Mouse (Mus musculus) limb, embryonic 14.5 days (tissue): ENCODE measurements at regions not wholly inside any gene's neighbourhood (a gene's known extent, or its start where the extent isn't known, plus 50 kb on each side); places are given as distances from the start of the nearest gene placed in this dataset.
A peak's percentile ranks its signal among the peaks of the same experiment; 100 is the strongest.

Experiments used
- ATAC-seq: fragments of 200-750 bp; cut with Nextera tagmentation; 2 replicates; pipeline ENCODE4 v1.8.0; 2017; ENCODE audit warnings: low read depth, moderate number of reproducible peaks, moderate TSS enrichment; ENCODE audit not compliant: low FRiP score
- DNase-seq: peaks from one replicate; pipeline ENCODE4 v3.0.0-alpha.2; 2015; ENCODE audit warnings: low spot score
- H3K27ac ChIP-seq: fragments of 300-500 bp; sonication (generic); replicated peaks from 2 replicates; pipeline ENCODE4 v1.5.1; 2014; ENCODE audit warnings: low read depth, mild to moderate bottlenecking, low read length, moderate library complexity, mixed read lengths
- H3K27me3 ChIP-seq: fragments of 300-500 bp; sonication (generic); 2 replicates; pipeline ENCODE4 v1.6.1; 2014; ENCODE audit warnings: low read length, mixed read lengths; ENCODE audit not compliant: control insufficient read depth, insufficient read depth
- H3K36me3 ChIP-seq: fragments of 300-500 bp; sonication (generic); 2 replicates; pipeline ENCODE4 v1.6.1; 2014; ENCODE audit warnings: mild to moderate bottlenecking, low read length, moderate library complexity, mixed read lengths; ENCODE audit not compliant: control insufficient read depth, insufficient read depth
- H3K4me1 ChIP-seq: fragments of 300-500 bp; sonication (generic); 2 replicates; pipeline ENCODE4 v1.6.1; 2014; ENCODE audit warnings: antibody characterized with exemption, low read length, mixed read lengths; ENCODE audit not compliant: control insufficient read depth, insufficient read depth
- H3K4me2 ChIP-seq: fragments of 300-500 bp; sonication (generic); replicated peaks from 2 replicates; pipeline ENCODE4 v1.6.1; 2014; ENCODE audit warnings: low read depth, mild to moderate bottlenecking, low read length, moderate library complexity; ENCODE audit not compliant: severe bottlenecking
- H3K4me3 ChIP-seq: fragments of 300-500 bp; sonication (generic); replicated peaks from 2 replicates; pipeline ENCODE4 v1.5.1; 2014; ENCODE audit warnings: low read length
- H3K9ac ChIP-seq: fragments of 300-500 bp; sonication (generic); 2 replicates; pipeline ENCODE4 v1.6.1; 2014; ENCODE audit warnings: mild to moderate bottlenecking, low read depth, low read length, moderate library complexity; ENCODE audit not compliant: severe bottlenecking
- H3K9me3 ChIP-seq: fragments of 300-500 bp; sonication (generic); 2 replicates; pipeline ENCODE4 v1.6.1; 2016; ENCODE audit warnings: low read length; ENCODE audit not compliant: control insufficient read depth
- POLR2A ChIP-seq: fragments of 200-500 bp; IDR thresholded peaks from 2 replicates; pipeline ENCODE4 v1.8.0; 2012; ENCODE audit warnings: inconsistent platforms, mild to moderate bottlenecking, moderate library complexity, borderline replicate concordance; ENCODE audit not compliant: insufficient read depth, insufficient read length; ENCODE audit errors: extremely low read depth
- WGBS: fragments of 180-500 bp; shearing (Covaris S2); extraction: QIAGEN DNeasy Blood & Tissue Kit; methylation state at CpG from one replicate; pipeline ENCODE4 v1.1.7; 2014; 5-methylcytosine and 5-hydroxymethylcytosine counted together

DNA sequence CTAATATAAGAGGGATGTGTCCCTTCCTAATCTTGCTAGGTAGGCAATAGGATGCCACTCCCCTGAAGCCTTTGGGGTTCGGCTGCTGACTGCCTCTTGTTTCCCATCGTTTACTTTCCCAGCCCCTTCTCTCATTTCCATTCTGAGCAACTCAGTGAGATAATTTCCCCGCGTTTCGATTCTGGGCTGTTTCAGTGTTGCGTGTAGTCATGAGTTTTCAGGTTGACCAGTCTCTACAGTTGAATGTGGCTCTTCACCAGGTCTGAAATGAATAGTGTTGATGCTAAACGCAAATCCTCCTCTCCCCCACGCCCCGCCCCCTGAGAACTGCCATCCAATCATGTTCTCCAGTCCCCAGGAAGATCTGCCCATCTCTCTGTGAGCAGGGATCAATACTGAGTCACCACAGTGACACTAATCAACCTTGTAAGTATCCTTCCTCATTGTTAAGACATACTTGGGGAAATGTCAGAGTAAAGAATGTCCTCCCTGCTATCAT lies 890.6 kb downstream of the Gsdmc2 start:
- WGBS = 77% methylated on average over 9 of the region's 9 CpGs
- Histone ChIP-seq H3K27me3 (no peaks in the 10 kb centered on the region), H3K9ac (no peak overlapping the region), H3K27ac (no peak overlapping the region), H3K4me1 (peaks cover 11% of the 10 kb centered on the region), H3K4me2 (no peak overlapping the region), H3K9me3 (no peaks in the 10 kb centered on the region), H3K36me3 (no peaks in the 10 kb centered on the region), H3K4me3 (no peak overlapping the region)
- no peak for TF ChIP-seq POLR2A
- ATAC-seq (no peak), DNase-seq (no peak)

DNA sequence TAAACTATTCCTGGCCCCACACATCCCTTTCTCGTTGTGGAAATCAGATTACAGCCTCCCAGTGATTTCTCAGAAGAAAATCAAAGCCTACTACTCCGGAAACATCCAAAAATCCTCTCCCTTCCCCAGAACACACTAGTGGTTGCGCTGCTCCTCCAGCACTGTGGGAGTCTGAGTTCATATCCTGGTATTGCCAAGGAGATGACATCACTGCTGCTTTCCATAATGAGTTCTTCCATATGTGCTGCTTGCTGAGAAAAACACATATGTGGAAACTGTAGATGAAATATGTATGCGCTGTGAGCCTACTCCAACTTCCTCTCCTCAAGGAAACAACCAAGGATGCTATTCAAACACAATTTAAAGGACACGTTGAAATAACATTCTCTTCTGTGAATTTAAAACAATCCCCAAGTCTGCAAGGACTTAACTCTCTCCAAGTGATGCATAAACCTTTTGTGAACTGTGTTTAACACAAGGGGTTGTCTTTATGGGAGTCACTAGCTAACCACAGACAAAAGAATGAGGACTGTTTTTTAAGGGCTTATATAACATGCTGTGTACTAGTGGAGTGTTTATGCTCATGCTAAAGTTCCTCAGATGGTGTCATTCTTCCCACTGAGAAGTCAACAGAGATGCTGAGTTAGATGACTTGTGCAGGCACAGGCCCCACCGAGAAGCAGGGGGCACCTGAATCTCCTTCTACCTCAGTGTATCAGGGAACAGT lies 891.6 kb downstream of the Gsdmc2 start:
- WGBS = 40% methylated on average over 6 of the region's 6 CpGs
- DNase-seq (peak; percentile 85), ATAC-seq (peak; percentile 86)
- TF ChIP-seq POLR2A = no peak
- Histone ChIP-seq H3K4me1 (peaks cover 11% of the 10 kb centered on the region), H3K27ac (no peak overlapping the region), H3K36me3 (no peaks in the 10 kb centered on the region), H3K4me2 (no peak overlapping the region), H3K9me3 (no peaks in the 10 kb centered on the region), H3K9ac (no peak overlapping the region), H3K4me3 (no peak overlapping the region), H3K27me3 (no peaks in the 10 kb centered on the region)

DNA sequence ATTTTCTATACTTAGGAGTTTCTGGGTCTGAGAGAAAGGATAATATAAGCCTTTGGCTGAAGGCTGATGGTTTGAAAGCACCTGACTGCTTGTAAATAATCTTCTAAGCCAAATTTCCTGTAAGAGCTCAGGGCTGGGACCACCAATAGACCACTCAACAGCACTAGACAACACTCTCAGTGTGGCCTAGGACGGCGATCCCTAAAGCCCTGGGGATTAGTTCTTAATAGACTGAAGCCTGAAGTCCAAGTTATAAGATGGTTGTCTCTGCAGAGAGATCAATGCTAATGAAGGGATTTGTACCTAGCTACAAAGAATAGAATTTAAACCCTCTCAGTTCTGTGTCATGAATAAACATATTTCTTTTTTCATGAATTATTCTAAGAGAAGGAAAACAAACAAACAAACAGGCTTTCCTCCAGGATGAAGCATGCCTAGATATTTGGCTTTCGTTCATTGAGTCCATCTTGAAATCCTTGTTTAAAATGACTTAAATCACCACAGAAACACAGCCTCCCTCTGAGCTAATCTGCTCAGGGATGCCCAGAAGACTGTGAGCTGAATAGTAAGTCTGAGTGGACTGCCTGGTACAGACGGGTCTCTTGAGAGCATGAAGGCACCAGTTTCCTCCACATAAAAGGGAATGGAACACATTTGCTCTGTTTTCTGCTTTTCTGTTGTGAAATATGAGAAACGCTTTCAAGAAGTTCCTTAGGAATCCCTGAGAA lies 892.3 kb downstream of the Gsdmc2 start:
- ATAC-seq = peak; percentile 20; the same call in 1 of the 2 replicates
- no peak overlapping the region for H3K27ac ChIP-seq

DNA sequence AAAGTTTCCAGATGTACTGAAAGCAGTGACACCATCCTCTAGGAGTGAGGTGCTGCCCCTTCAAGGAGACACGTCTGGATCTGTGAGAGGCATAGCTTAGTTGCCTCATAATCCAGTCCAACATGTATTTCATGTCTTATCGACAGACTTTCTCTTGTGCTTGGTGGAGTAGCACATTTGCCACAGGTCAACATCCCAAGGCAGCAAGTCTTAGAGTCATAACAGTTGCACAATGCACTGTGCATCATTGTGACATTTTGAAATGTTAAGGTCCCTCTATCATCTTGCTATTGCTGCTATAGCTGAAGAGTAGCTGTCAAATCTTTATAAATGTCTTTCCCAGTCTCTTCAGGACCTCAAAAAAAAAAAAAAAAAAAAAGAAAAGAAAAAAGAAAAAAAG lies 905.6 kb downstream of the Gsdmc2 start:
- no peak for TF ChIP-seq POLR2A
- Histone ChIP-seq H3K4me3 (no peak overlapping the region), H3K4me2 (no peak overlapping the region), H3K9me3 (no peaks in the 10 kb centered on the region), H3K36me3 (no peaks in the 10 kb centered on the region), H3K9ac (no peak overlapping the region), H3K27ac (no peak overlapping the region), H3K4me1 (peaks cover 3% of the 10 kb centered on the region; the same call in 1 of the 2 replicates), H3K27me3 (no peaks in the 10 kb centered on the region)
- ATAC-seq = no peak
- 60% methylated on average over 2 of the region's 2 CpGs for WGBS
- DNase-seq = no peak

More for the DNA sequence above, 892.3 kb downstream of the Gsdmc2 start:
- no peak overlapping the region for H3K4me3 ChIP-seq
- H3K4me1 ChIP-seq = peaks cover 11% of the 10 kb centered on the region
- H3K9me3 ChIP-seq = no peaks in the 10 kb centered on the region
- H3K9ac ChIP-seq = no peak overlapping the region
- WGBS = 51% methylated on average over 5 of the region's 5 CpGs
- H3K36me3 ChIP-seq = no peaks in the 10 kb centered on the region
- TF ChIP-seq POLR2A = no peak
- no peak for DNase-seq
- no peak overlapping the region for H3K4me2 ChIP-seq
- H3K27me3 ChIP-seq = no peaks in the 10 kb centered on the region

DNA sequence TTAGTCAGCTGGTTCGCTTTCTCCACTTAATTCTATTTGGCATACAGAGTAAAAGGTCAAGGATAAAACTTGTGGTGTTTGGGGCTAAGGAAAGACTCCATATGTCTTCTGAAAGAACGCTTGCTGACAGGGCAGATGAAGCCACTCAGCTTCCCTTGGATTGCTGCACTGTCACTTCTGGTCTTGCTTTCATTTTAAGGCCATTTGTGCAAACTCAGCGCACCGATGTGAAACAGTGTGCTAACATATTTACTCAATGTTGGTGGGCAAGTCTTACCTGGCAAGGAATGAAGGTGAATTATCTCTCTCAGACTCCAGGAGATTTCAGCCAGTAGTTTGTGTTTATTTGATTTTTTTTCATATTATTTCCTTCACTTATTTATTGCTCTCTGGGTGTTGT lies 907.2 kb downstream of the Gsdmc2 start:
- Histone ChIP-seq H3K9me3 (no peaks in the 10 kb centered on the region), H3K27me3 (no peaks in the 10 kb centered on the region), H3K9ac (no peak overlapping the region), H3K4me1 (peaks cover 3% of the 10 kb centered on the region; the same call in 1 of the 2 replicates), H3K27ac (no peak overlapping the region), H3K36me3 (no peaks in the 10 kb centered on the region), H3K4me2 (no peak overlapping the region), H3K4me3 (no peak overlapping the region)
- 95% methylated on average over 4 of the region's 4 CpGs for WGBS
- DNase-seq = no peak
- no peak for ATAC-seq
- no peak for TF ChIP-seq POLR2A
